Mouse (Mus musculus): ENCODE measurements at regions not wholly inside any gene's neighbourhood (a gene's known extent, or its start where the extent isn't known, plus 50 kb on each side); places are given as distances from the start of the nearest gene placed in this dataset.
A peak's percentile ranks its signal among the peaks of the same experiment; 100 is the strongest.
"Not testable (repeated sequence)": the region's sequence is repeated elsewhere in the genome, so short reads cannot be mapped to it uniquely, and the experiment has no call there.

DNA sequence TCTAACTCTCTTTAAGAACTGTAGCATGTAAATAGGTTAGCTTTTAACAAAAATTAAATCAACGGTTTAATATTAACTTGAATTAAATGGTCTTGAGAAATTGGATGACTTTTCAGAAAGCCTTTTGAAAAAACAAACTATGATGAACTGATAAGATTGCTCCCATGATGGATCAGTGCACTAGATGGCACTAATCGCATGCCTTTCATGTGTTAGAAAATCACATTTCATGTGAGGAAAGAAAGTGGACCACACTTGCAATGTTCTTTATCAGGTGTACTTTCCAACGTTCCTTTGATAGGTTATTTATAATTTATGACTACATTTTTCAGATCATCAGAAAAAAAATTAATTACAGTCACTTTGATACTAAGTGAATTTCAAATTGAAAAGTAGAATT, 1003.2 kb upstream of the 4930412O13Rik start:
- DNase-seq (ENCODE audit: low spot score in 2 of 2): peak; percentile 5 to 15

DNA sequence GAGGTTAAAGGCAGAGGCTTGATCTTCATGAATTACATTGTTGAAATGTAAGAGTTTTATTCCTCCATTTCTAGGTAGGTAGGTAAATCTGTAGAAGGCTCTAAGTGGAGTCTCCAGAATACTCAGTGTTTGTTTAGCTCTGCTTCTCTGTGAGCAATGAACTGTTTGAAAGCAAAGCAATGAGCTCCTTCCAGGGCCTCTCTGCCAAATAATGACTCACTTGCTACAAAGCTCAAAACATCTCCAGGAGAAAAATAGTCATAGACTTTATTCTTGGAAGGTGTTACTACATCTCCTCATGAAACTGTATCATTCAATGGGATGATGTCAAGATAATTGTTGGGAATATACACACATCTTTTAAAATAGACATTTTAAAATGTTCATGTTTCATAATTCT, 968.6 kb upstream of the 4930412O13Rik start:
- no peak for DNase-seq (ENCODE audit: low spot score in 2 of 2)

DNA sequence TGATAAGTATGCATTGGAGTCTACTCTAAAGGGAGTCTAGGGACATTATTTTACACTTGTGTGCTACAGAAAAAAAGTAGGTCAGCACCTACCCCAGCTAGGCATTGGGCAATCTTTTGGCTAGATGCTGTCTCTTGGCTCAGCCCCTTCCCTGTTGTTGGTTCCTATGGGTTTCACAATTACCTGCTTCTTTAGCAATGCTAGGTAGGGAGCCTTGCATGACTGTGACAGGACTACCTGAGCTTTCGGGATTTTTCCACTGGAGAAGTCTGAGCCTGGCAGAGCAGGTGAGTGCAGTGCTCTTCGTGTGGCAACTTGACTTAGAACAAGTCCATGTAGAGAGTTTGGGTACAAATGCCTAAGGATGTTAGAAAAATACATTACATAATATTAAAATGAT, 956.2 kb upstream of the 4930412O13Rik start:
- no peak for DNase-seq (ENCODE audit: low spot score in 2 of 2)

DNA sequence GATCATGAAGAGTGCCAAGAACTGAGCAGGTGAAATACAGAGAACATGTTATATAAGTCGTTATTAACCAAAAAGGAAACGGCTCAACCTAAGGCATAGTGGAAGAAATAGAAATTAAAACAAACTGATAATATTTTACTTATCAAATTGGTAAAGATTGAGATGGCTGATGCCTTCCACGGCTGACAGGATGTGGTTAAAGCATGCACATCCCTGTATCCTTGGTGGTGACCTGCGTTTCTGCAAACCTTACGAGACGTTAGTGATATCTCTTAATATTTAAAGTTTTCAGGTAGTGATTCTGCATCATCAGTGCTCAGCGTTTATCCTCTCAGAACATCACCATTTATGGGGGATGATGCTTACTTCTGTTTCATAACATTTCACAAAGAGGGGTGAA, 939.5 kb upstream of the 4930412O13Rik start:
- DNase-seq (ENCODE audit: low spot score in 2 of 2): no peak

DNA sequence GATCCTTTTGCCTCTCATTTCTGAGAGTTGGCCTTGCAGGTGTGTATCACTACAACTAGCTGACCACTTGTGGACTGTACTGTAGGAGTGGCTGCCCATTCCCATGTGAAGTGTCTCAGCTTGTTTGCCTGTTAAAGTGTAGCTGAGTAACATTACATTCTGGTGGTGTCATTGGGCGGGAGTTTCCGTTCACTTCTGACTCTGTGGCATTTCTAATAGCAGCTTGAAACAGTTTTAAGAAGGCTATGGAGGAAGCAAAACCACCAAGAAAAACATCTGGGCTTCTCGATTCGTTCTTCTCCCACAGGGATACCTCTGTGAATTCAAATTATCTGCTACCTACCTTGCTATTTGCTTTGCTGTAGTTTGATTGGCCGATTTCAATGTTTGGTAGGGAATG, 922.1 kb upstream of the 4930412O13Rik start:
- DNase-seq (ENCODE audit: low spot score in 2 of 2): no peak

DNA sequence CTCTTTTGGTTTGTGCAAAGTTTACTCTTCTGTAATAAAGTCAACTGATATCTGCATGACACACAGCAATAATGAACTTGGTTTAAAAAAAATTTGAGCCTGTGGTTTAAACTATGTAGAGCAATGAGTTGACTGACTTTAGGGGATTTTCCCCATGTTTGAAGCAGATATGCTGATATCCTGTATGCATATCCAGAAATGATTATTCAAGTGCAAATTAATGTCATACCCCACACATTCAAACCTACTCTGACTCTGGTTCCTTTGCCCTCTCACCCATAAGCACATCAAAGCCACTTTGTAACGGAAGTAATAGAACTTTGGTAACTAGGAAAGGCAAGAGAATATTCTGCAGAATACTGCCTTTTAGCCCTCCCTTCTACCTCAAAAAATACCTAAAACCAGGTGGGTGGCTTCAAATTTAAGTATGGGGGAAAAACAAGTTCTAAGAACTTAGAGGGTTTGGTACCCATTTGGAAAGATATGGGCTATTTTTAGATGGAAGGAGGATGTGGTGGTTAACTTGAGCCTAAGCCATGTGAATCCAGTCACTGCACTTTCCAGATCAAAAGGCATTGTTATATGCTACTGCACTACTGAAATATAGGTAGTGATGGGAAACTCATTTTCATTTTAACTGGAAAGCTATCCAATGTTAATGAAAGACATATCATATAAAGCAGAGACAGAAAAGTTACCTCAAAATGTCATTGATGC, 915.9 kb upstream of the 4930412O13Rik start:
- DNase-seq (ENCODE audit: low spot score in 2 of 2): no peak

DNA sequence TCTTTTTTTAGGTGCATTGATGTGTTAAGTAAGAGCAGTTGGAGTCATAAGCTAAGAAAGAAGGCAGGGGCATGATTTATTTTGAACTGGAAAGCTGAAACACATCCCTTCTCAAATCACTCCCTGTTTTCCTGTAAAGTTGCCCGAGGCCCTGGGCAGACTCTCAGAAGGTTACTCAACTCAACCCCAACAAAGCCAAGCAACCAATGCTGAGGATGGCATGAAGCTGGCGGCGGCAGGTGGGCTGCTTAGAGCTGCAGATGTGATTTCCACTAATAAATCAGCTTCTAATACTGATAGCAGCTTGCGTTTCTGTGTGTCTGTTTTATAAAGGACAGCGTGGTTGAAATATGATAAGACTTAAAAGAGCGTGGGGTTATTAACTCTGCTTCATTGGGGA, 905.4 kb upstream of the 4930412O13Rik start:
- no peak for DNase-seq (ENCODE audit: low spot score in 2 of 2)

DNA sequence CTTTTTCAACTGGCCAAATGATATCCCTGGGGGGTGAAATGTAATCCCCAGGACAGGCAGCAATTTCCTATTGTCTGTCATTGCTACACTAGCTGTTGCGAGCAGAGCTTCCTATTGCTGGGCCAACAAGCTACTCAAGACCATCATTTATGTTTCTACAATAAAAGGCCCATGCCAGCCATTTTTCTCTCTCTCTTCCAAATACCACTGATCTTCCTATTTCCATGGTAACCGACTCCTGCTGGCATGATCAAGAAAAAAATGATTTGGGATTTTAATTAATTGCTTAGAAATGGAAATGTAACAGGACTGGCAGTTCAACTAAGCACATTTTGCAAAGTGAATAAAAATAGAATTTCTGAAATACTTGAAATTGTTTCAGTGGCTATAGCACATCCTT, 868.7 kb upstream of the 4930412O13Rik start:
- peak in 1 of 2 experiments; percentile 15 for DNase-seq (ENCODE audit: low spot score in 2 of 2)

DNA sequence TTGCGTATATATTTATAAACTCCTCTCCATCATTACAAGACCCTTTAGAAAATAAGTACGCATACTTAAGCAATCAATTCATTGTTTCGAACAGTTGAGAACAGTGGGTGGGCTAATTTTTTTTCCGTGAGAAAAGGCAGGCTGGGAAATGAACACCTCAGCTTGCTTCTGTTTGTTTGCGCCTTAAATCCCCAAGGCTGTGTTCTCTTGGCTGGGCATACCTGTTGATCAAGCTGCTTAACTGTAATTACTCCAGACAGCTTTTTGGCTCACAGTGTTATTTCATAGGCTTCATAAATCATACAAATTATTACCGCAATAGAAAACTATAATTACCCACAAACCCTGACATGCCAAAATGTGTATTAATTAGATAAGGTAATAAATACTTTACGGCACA, 848.0 kb upstream of the 4930412O13Rik start:
- DNase-seq (ENCODE audit: low spot score in 2 of 2): no peak

DNA sequence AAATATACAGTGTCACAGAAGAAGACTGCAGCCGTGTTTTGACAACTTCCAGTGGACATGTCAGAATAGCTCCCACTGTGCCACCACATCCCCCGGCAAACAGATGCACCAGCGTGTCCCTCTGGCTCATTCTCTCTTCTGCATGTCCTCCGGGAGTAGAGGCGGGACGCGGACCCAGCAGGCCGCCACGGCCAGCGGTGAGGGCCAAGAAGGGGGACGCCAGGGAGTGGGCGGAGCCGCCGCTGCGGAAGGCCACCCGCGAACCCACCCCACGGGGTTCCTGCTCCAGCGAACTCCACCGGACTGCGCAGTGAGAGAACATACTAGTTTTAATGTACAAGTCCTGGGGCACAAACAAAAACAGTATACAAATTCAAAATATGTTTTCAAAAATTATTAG, 838.7 kb upstream of the 4930412O13Rik start:
- not testable (repeated sequence) for DNase-seq (ENCODE audit: low spot score in 2 of 2)

DNA sequence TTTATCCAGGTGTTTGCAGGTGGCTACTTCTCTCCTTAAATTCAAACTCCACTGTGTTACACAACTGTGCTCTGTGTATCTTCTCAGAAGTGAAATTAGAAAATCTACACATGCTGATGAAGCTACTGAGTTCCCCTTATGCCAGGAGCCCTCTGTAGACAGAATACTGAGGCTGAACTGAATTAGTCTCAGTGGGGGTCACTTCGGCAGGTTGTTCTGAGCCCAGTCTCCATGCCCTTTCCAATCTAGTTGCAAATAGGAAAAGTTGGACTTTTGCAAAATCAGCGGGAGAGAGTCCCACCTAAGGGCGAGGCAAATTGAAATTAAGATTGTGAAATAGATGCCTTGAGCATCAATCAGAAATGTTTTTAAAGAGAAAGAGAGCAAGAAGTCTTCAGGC, 833.1 kb upstream of the 4930412O13Rik start:
- no peak for DNase-seq (ENCODE audit: low spot score in 2 of 2)

DNA sequence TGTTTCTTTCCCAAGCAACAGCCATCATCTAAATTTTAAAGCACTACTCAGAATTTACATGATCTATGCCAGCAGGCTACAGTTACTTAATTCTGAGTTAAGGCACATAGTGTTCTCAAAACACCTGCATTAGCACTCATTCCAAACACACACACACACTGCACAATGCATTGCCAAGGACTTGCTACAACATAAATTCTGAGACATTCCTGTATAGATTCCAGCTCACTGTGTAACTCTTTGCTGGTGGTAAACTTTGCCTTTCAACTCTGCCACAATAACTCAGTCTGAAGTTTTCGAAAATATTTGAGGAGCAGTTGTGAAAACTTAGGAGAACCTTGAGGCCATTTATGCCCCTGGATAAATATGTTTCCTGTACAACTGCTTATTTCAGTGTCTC, 807.2 kb upstream of the 4930412O13Rik start:
- no peak for DNase-seq (ENCODE audit: low spot score in 2 of 2)

DNA sequence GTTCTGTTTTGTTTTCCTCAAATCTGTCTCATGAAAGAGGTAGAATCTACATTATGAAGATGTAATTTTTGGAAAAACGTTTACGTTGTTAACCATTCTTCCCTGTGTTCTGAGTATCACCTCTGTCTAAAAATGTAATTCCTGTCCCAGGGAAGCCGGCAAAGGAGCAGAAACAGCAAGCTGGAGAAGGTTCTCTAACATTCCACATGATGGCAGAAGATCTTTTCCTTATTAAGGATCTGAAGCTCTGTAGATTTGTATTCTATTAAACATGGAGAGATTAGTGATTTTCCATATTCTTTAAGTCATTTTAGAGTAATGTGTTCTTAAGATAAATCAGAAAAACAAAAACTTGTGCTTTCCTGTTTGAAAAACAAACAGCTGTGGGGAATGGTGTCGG, 802.9 kb upstream of the 4930412O13Rik start:
- no peak for DNase-seq (ENCODE audit: low spot score in 2 of 2)

DNA sequence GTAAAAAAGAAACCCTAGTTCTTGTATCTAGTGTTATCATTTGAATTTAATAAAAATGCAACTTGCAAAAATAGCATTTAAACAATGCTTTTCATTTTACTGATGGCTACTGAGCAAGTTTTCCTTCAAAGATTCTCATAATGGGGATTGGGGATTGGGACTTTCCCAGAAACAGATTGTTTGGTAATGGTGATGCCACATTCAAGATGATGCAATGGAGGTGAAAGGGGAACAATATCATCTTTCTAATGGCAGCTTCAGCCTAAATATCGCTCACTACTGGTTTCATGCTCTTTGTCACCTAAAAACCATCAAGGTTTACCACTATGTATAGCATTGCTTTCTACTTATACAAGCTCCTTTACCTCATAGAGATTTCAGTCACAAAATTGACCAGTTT, 799.3 kb upstream of the 4930412O13Rik start:
- no peak for DNase-seq (ENCODE audit: low spot score in 2 of 2)

DNA sequence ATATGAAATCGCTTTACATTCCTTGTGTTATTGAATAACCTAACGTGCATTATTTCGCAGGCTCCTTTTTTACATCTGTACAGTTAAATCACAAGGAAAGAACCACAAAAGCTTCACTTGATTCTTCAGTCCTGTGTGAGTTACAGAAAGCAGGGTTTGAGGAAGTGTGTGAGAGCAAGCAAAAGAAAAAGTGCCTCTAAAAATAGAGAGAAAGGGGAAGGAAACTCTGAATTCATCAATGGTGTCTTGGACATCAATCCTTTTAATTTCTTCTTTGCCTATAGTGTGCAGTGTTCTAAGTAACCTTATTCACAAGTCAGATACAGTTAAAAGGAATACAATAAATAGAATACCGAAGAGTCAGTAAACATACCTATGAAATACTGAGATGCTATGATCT, 785.7 kb upstream of the 4930412O13Rik start:
- DNase-seq (ENCODE audit: low spot score in 2 of 2): no peak

DNA sequence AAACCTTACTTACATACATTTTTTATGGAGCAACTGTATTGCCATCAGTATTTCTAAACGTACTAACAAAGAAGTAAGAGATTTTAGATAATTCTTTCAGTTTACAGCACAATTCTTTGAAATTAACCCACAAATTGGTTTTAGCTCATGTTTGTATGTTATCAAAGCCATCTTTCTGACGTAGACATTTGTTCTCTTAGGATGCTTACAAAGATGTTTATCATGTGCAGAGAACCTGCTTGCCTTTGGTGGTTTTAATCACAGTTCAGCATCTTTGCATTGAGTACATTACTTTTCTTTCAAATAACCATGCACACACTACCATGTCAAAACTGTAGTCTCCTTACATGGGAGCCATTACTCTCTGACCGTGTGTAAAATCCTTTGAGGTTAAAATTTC, 764.4 kb upstream of the 4930412O13Rik start:
- DNase-seq (ENCODE audit: low spot score in 2 of 2): no peak

DNA sequence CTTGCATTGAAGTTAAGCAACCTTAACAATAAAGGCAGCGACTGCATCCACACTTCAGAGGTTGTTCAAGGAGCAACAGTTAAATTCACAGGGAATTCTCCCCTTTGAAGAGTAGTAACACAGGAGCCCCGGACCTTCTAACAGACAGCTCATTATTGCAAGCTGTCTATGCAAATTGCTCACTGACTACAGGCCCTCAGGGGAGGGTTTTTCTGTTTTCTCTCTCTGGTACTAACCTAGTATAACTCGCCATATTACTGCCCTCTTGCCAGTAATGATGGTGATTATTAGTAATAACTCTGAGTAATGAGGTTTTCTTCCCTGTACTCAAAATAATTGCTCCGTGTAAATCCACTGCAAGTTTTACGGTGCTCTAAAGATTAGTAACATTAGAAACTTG, 763.5 kb upstream of the 4930412O13Rik start:
- no peak for DNase-seq (ENCODE audit: low spot score in 2 of 2)

DNA sequence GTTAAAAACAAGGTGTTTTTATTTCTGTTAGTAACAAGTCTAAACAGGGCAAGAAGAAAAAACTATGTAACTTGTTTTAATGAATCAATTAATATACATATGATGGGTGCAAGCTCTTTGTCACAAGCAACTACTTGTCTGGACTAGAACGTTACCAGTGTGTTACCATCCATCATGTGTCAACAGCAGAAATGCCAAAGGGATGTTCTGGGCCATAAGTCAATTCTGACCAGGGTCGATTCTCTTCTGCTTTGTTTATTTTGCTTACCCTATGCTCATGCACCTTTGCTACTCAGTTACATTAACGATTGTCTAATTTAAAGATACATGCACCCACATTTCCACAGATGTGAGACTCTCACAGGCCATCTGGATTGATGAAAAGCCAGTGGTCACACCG, 744.1 kb upstream of the 4930412O13Rik start:
- DNase-seq (ENCODE audit: low spot score in 2 of 2): no peak

DNA sequence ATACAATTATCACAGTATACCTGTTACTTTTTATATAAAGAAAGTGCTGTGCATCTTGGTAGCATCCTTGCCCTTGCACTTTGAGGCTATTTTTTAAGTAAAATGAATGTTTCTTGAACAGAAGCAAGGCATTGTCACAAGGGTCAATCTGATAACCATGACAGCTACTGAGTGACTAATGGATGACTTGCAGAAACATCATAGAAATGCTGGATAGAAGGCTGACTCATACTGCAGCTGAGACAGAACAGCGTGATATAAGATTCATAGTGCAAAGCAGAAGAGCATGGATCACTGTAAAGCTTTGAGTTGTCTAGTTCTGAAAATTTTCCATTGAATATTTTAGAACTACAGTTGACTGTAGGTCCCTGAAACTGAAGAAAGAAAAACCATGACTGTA, 739.6 kb upstream of the 4930412O13Rik start:
- no peak for DNase-seq (ENCODE audit: low spot score in 2 of 2)

DNA sequence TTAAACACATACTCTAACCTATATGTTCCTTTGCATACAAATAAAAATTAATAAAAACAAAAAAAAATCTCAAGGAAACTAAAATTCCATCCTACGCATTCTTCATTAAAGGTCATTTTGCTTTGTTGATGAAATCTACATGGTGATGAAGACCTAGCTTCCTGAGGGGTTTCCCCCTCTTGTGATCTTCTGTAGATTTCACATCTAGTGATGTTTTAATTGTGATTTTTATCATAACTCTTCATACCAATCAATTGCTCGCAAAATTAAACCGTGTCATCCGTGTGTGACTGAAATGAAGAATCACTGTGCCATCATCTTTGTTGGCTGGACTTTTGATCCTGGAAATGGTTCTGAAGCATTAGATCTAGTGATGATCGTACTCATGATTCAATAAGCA, 725.4 kb upstream of the 4930412O13Rik start:
- DNase-seq (ENCODE audit: low spot score in 2 of 2): no peak

DNA sequence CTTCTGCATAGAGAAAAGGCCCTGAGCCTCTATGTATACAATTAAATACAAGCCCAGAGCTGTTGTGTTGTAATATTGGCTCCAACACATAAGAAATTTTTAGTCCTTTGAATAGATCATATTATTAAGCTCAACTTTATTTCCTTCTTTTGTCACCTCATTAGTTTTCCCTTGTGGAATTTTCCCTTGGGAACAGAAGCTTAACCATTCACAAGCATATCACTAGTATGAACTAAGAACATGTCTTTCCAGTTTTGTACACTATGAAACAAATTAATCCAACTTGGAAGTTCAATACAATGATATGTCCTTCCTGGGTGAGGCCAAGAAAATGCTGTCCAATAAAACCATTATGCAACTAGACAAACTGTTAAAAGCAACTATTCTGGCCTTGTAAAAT, 720.9 kb upstream of the 4930412O13Rik start:
- DNase-seq (ENCODE audit: low spot score in 2 of 2): no peak

DNA sequence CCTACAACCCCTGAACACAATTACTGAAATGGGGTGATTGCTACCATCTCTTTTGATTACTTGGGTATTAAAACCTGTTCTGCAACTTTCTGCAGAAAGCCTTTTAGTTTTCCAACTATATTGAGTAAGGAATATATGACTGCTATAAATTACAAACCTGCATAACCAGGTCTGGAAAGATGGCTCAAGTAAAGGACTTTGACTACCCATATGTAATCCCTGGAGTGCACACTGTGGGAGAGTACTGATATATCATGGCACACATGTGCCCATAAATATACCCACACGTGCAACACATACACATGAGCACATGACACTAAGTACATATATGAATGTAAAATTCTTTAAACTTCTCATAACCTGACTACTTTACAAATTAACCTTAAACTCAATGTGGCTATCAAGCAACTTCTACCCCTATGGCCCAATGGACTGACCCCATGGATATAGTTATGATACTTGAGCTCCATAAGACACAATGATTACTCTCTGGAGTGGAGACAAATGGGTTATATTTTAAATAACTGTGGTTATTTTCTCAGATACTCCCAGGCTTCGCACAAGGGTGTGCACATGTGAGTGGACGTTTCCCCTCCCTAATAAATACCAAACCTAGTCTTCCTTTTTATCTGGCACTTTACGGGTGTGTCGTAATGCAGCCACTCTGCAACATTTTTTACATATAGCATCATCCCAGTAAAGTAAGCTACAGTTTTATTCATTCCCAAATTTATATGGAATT, 717.1 kb upstream of the 4930412O13Rik start:
- no peak for DNase-seq (ENCODE audit: low spot score in 2 of 2)

DNA sequence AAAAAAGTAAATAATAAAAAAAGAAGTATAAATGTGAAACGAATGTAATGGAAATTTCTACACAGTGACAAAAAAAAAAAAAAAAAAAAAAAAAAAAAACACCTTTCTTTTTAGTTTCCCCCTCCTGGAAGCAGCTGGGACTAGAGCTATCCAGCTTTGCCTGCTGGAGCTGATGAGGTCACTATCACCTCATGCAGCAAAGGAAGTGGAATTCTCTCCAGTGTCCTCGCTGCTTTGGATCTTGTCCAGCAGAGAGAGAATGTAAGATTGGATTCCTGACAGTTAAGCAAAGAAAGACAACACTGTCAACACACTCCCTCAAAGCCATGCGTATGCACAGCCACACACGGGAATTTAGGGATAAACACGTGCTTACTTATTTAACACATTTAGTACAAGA, 698.9 kb upstream of the 4930412O13Rik start:
- DNase-seq (ENCODE audit: low spot score in 2 of 2): no peak

Measured in layer of hippocampus, postnatal 10 days (tissue).